Mouse (Mus musculus) ES-Bruce4 (cell line): Measurements from ENCODE around the gene Tgfb2.

Experiments
- CTCF ChIP-seq: IDR thresholded peaks from one replicate; pipeline ENCODE4 v1.8.1; 2011; ENCODE audit warnings: low read depth, low read length
- EP300 ChIP-seq: IDR thresholded peaks from 2 replicates; pipeline ENCODE4 v1.6.1; 2011; ENCODE audit warnings: low read depth, low read length; ENCODE audit not compliant: insufficient read depth
- POLR2A ChIP-seq: IDR thresholded peaks from one replicate; pipeline ENCODE4 v1.8.1; 2011; ENCODE audit warnings: low read length; ENCODE audit not compliant: insufficient read depth

DNA sequence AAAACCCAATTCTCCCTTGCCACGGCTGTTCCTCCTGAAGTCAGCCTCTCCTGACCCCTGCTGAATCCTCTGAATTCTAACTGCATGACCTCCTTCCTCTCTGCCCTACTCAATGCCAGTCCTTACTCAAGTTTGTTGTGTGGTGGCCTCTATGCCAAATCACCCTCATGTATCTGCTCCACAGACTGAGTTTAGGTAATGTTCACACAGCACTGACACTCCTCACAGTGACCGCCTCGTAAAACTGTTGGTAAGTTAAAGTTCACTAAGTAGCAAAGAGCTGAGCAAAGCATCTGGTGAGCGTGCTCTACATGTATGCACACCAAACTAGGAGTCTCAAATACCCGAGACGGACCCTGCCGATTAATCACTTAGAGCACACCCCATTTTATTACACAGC is 20.3 kb upstream of the Tgfb2 start:
- TF ChIP-seq POLR2A (no peak), CTCF (no peak), EP300 (no peak)
